28 mouse cellular contexts compared by ENCODE assay signal in the genomic region with DNA sequence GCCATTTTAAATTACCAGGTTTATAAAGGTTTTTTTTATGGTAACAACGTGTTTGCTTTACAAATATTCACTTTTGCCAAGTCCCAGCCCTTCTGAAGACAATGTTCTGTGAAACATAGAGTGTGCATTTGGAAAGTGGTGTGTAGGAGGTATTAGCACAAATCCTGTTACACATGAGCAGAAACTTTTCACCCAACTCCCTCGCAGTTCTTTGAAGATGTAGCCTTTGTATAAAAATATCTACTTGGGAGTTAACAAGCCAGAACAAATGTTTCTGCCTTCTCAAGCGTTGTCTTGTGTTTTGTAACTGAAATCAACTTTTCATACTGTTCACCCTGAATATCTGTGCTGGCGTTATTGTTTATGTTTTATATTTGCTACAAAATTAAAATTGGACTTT.
DNase-seq lines count a peak whose midpoint lies in the region; ATAC-seq and TF ChIP-seq lines count a peak whose summit lies in the region.
"Had no signal": no experiment of that assay in that cellular context is flagged by ENCODE, and none has a peak within 500 bp of the region (broad histone marks: within the 10 kb centered on the region; RNA-seq: fewer than 3 reads in every experiment).

No protein-coding gene starts in this region.

- 17% methylated on average over 4 of the region's 4 CpGs for WGBS in kidney, postnatal 0 days

- no peaks in the 10 kb centered on the region for H3K9me3 ChIP-seq in kidney, postnatal 0 days (replicated peaks; ENCODE audit: low read length)
- H3K9me3 ChIP-seq: forebrain, embryonic 10.5 days; hindbrain, embryonic 12.5 days; limb, embryonic 15.5 days; midbrain, embryonic 10.5 days; neural tube, embryonic 15.5 days had no signal

- peak; percentile 63 for DNase-seq in kidney, postnatal 0 days (ENCODE audit: low spot score)
- DNase-seq in kidney, adult 18-20 months: no peak
- peak; percentile 13 to 51 for DNase-seq in left cerebral cortex, adult 9 months (ENCODE audit: low spot score in 2 of 2)
- DNase-seq in left cerebral cortex, postnatal 4 days: no peak
- DNase-seq in testis, postnatal 14 days (ENCODE audit: low spot score): peak; percentile 25
- no peak for DNase-seq in testis, postnatal 10 days (ENCODE audit: low spot score)
- no peak for DNase-seq in cerebellum, adult 9-10 months
- DNase-seq: adrenal gland, adult 2 months; B cell, adult 2 months; cerebellum, adult 11-12 months; cerebellum, postnatal 14 days; gastrocnemius, adult 2 months; kidney, adult 11 months; kidney, postnatal 25 days; right cerebral cortex, postnatal 14 days; spleen, adult 18-20 months; thymus, postnatal 36 days had no signal

- TF ChIP-seq CTCF in kidney, postnatal 0 days (IDR thresholded peaks at IDR 0.05; ENCODE audit: low read depth): no peak

- H3K4me3 ChIP-seq in kidney, postnatal 0 days (replicated peaks; ENCODE audit: low read depth, low read length): no peak overlapping the region
- H3K4me3 ChIP-seq: forebrain, embryonic 10.5 days; gastrocnemius, adult 2 months; hindbrain, embryonic 12.5 days; left cerebral cortex, adult 2 months; limb, embryonic 15.5 days; midbrain, embryonic 10.5 days; neural tube, embryonic 15.5 days had no signal

- H3K27ac ChIP-seq in kidney, postnatal 0 days: no peak overlapping the region
- H3K27ac ChIP-seq: forebrain, embryonic 10.5 days; gastrocnemius, adult 2 months; hindbrain, embryonic 12.5 days; left cerebral cortex, adult 2 months; limb, embryonic 15.5 days; liver, embryonic 14.5 days; midbrain, embryonic 10.5 days; neural tube, embryonic 15.5 days had no signal

- H3K4me2 ChIP-seq in kidney, postnatal 0 days (ENCODE audit: low read length): no peak overlapping the region
- H3K4me2 ChIP-seq: hindbrain, embryonic 12.5 days; limb, embryonic 15.5 days; lung, embryonic 14.5 days; neural tube, embryonic 15.5 days had no signal

- no peak for ATAC-seq in kidney, postnatal 0 days (replicated peaks; ENCODE audit: low FRiP score, low read depth)
- ATAC-seq: forebrain, embryonic 16.5 days had no signal

- H3K36me3 ChIP-seq in kidney, postnatal 0 days (ENCODE audit: insufficient read depth, low read length): no peaks in the 10 kb centered on the region
- H3K36me3 ChIP-seq: forebrain, embryonic 10.5 days; G1E; hindbrain, embryonic 12.5 days; limb, embryonic 15.5 days; midbrain, embryonic 10.5 days; neural tube, embryonic 15.5 days had no signal

- no peak overlapping the region for H3K9ac ChIP-seq in kidney, postnatal 0 days (ENCODE audit: low read depth, low read length)
- H3K9ac ChIP-seq: hindbrain, embryonic 12.5 days; limb, embryonic 15.5 days; liver, embryonic 14.5 days; lung, embryonic 14.5 days; neural tube, embryonic 15.5 days had no signal

- H3K27me3 ChIP-seq in kidney, postnatal 0 days (ENCODE audit: insufficient read depth, low read length): no peaks in the 10 kb centered on the region
- H3K27me3 ChIP-seq: CH12.LX; hindbrain, embryonic 12.5 days; limb, embryonic 15.5 days; neural tube, embryonic 15.5 days had no signal

- H3K4me1 ChIP-seq in kidney, postnatal 0 days (replicated peaks; ENCODE audit: insufficient read depth, low read length): 0 out of 2 replicates have a peak, but pooled peaks cover 4% of the 10 kb centered on the region
- H3K4me1 ChIP-seq: forebrain, embryonic 10.5 days; hindbrain, embryonic 12.5 days; limb, embryonic 15.5 days; midbrain, embryonic 10.5 days; neural tube, embryonic 15.5 days had no signal

- intact Hi-C loops in left cerebral cortex, postnatal 4 days (cut with DNase I): no loop called here

Comparison
In these comparisons a context has a peak if more than half of its experiments do, and no peak if none do; other contexts are left out.
1. DNase-seq: peak in kidney, postnatal 0 days (single experiment), left cerebral cortex, adult 9 months (2 of 2) and testis, postnatal 14 days (single experiment); none in kidney, adult 18-20 months (single experiment), left cerebral cortex, postnatal 4 days (single experiment), testis, postnatal 10 days (single experiment) and cerebellum, adult 9-10 months (single experiment).